Mouse (Mus musculus) heart, embryonic 15.5 days (tissue): ENCODE results near the gene Tnnt3. TPM values are rescaled to one million over a fixed set of nuclear protein-coding genes. Genes with fewer than 3 reads are reported as not detected.

Source experiments
- ATAC-seq: fragments of 200-750 bp; cut with Nextera tagmentation; replicated peaks from 2 replicates; pipeline ENCODE4 v1.8.0; 2017; ENCODE audit warnings: low read depth, moderate TSS enrichment; ENCODE audit not compliant: insufficient number of reproducible peaks, insufficient read depth, low FRiP score
- H3K27ac ChIP-seq: fragments of 300-500 bp; sonication (generic); 2 replicates; pipeline ENCODE4 v1.5.1; 2015; ENCODE audit warnings: mild to moderate bottlenecking, inconsistent platforms
- H3K27me3 ChIP-seq: fragments of 300-500 bp; sonication (generic); 2 replicates; pipeline ENCODE4 v1.6.1; 2015; ENCODE audit warnings: inconsistent platforms
- H3K36me3 ChIP-seq: fragments of 300-500 bp; sonication (generic); 2 replicates; pipeline ENCODE4 v1.6.1; 2015; ENCODE audit warnings: mild to moderate bottlenecking, inconsistent platforms
- H3K4me1 ChIP-seq: fragments of 300-500 bp; sonication (generic); replicated peaks from 2 replicates; pipeline ENCODE4 v1.6.1; 2015; ENCODE audit warnings: inconsistent platforms
- H3K4me2 ChIP-seq: fragments of 300-500 bp; sonication (generic); 2 replicates; pipeline ENCODE4 v1.6.1; 2015; ENCODE audit warnings: inconsistent platforms, mild to moderate bottlenecking, moderate library complexity
- H3K4me3 ChIP-seq: fragments of 300-500 bp; sonication (generic); 2 replicates; pipeline ENCODE4 v1.5.1; 2015; ENCODE audit warnings: mild to moderate bottlenecking, inconsistent platforms
- H3K9ac ChIP-seq: fragments of 300-500 bp; sonication (generic); 2 replicates; pipeline ENCODE4 v1.6.1; 2015; ENCODE audit warnings: mild to moderate bottlenecking, inconsistent platforms
- H3K9me3 ChIP-seq: fragments of 300-500 bp; sonication (generic); replicated peaks from 2 replicates; pipeline ENCODE4 v1.6.1; 2016; ENCODE audit warnings: inconsistent platforms
- WGBS: fragments of 180-500 bp; shearing (Covaris S2); methylation state at CpG from one replicate; pipeline ENCODE4 v1.1.7; 2015; ENCODE audit warnings: mixed read lengths; 5-methylcytosine and 5-hydroxymethylcytosine counted together
- polyA plus RNA-seq: library from polyadenylated mRNA; unstranded; fragments of >200 nt; fragmentation: Nextera tagmentation; extraction: Ambion mirVana; gene quantifications from 2 replicates; pipeline ENCODE4 v1.2.1, GENCODE M21; 2015

Gene Tnnt3
- polyA plus RNA-seq, 1 experiment from 2014 or later: 4.8 TPM

DNA sequence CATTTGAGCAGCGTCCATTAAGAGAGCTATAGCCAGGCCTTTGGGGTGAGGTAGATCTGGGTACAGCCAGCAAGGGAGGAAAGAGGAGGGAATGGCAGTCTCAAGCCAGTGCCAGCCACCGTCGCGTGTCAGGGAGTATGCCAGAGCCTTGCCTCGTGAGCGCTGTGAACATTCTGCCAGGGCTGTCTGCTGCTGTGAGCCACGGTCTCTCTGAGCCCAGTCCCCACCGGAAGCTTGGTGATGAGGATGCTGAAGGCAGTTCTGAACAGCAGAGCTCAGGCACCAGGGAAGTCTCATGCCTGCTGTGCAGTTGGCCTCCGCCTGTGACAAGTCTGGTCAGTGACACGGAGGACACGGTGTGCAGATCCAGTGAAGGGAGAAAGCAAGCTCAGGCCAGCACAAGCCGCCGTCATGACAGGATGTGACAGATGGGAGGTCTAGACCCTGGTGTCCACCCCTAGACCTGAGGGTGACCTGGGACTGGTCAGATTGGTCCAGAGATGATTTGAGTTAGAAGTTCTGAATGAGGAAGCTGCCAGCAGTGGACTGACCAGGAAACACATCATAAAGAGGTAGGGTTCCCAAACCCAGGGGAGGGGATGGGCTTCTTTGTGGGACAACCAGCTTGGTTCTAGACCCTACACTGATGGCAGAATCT, 21.7 kb upstream of the Tnnt3 start:
- WGBS: 79% methylated on average over 13 of the region's 13 CpGs

DNA sequence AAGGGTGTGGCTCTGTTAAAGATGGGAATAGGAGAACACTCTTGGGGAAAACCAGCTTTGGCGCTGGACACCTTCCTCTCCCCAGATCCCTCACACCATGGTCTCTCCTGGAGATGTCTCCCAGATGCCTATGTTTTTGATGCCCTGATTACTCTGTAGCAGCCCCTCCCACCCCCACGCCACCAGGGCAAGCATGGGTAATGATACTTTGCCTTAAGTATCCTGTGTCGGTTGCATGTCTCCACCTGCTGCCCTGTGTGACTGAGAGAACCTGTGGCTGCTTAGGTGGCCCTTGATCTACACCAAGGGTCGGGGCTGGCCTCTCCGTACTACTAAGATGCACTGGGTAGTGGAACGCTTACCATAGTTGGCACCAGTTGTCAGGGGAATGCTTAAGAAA, 20.6 kb upstream of the Tnnt3 start:
- Histone ChIP-seq H3K4me3 (no peak overlapping the region), H3K27ac (peak overlapping the region; percentile 96; the same call in 1 of the 2 replicates), H3K9me3 (no peaks in the 10 kb centered on the region), H3K4me1 (peaks cover 80% of the 10 kb centered on the region), H3K9ac (no peak overlapping the region), H3K36me3 (no peaks in the 10 kb centered on the region), H3K27me3 (no peaks in the 10 kb centered on the region), H3K4me2 (peak overlapping the region; percentile 45)
- WGBS: 85% methylated on average over 6 of the region's 6 CpGs
- no peak for ATAC-seq

More for the DNA sequence above, 21.7 kb upstream of the Tnnt3 start:
- Histone ChIP-seq H3K9me3 (no peaks in the 10 kb centered on the region), H3K36me3 (no peaks in the 10 kb centered on the region), H3K4me3 (peak overlapping the region; percentile 17), H3K4me1 (peaks cover 80% of the 10 kb centered on the region), H3K27me3 (no peaks in the 10 kb centered on the region), H3K4me2 (peak overlapping the region; percentile 45), H3K9ac (peak overlapping the region; percentile 46; the same call in 1 of the 2 replicates), H3K27ac (peak overlapping the region; percentile 96)
- ATAC-seq: no peak

DNA sequence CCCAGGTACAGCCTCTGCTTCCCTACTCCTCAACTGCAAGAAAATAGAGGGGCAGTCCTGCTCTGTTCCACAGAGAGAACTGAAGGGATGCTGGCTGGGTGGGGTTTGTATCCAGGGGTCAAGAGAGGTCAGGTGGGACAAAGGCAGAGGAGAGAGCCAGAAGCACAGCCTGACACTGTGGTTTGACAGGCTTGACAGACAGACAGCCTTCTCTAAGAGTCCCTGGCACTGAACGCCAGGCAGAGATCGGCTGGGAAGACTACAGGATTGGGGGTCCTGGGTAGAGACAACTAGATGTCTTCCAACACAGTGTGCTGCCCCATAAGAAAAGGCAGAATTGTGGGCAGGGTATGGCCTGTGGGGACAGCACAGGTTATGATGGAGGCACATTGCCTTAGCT, 20.1 kb upstream of the Tnnt3 start:
- no peak for ATAC-seq
- Histone ChIP-seq H3K4me1 (peaks cover 83% of the 10 kb centered on the region), H3K4me2 (peak overlapping the region; percentile 45), H3K9me3 (no peaks in the 10 kb centered on the region), H3K9ac (no peak overlapping the region), H3K27ac (peak overlapping the region; percentile 96), H3K36me3 (no peaks in the 10 kb centered on the region), H3K27me3 (no peaks in the 10 kb centered on the region), H3K4me3 (no peak overlapping the region)
- 78% methylated on average over 2 of the region's 2 CpGs for WGBS

DNA sequence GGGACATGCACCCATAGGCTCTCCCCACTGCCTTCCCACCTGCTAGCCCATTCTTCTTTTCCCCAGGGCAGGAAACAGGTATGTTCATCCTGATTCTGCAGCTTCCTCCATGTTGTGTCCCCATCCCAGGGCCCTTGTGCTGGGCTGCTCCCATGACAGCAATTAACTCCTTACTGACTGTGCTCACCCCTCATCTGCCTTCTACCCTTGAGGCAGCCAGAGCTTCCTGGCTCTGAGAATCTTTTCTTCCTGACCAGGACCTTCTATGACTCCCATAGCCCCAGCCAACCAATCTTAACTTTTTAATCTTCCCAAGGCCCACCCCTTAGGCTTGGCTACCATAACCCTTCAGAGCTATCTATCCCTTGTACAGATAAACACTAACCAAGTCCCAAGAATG, 19.3 kb upstream of the Tnnt3 start:
- Histone ChIP-seq H3K4me1 (peaks cover 91% of the 10 kb centered on the region), H3K4me3 (no peak overlapping the region), H3K36me3 (no peaks in the 10 kb centered on the region), H3K27ac (peak overlapping the region; percentile 96), H3K9ac (no peak overlapping the region), H3K4me2 (peak overlapping the region; percentile 45; the same call in 1 of the 2 replicates), H3K9me3 (no peaks in the 10 kb centered on the region), H3K27me3 (no peaks in the 10 kb centered on the region)
- ATAC-seq: no peak

DNA sequence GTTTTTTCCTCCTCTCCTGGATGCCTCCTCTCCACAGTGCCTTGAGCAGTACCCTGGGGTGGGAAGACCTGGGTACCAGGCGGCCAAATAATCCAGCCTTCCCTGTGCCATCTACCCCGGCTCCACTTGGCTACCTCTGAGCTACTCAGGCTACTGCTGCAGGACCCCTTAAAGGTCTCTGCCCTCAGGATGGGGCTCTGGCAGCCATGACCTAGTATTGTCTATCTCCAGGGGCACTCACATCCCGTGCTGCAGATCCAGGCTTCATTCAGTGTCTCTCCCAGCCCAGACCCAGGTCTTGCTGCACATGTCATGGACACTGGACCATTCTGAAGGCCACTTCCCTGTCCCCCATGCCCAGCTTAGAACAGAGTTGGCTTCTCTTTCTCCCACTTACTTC, 18.8 kb upstream of the Tnnt3 start:
- Histone ChIP-seq H3K9me3 (no peaks in the 10 kb centered on the region), H3K4me3 (no peak overlapping the region), H3K36me3 (no peaks in the 10 kb centered on the region), H3K9ac (no peak overlapping the region), H3K4me1 (peaks cover 93% of the 10 kb centered on the region), H3K4me2 (no peak overlapping the region), H3K27me3 (no peaks in the 10 kb centered on the region), H3K27ac (peak overlapping the region; percentile 96)
- ATAC-seq: no peak
- 94% methylated on average over 3 of the region's 3 CpGs for WGBS

DNA sequence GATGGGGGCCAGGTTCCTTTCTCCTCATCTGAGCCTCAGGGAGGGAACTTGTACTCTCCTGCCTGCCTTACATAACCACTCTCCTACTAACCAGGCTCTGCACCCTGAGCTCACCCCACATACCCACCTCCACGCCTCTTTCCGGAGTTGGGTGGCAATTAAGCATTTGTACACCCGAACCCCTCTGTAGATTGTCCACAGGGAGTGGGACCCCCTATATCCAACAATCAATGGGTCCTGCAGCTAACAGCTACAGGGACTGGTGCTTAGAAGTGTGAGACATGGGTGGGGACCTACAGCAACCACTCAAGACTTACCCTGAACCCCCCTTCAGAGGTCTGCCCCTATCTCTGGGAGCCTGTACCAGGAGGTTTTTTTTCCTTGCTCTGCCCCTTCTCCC, 18.0 kb upstream of the Tnnt3 start:
- Histone ChIP-seq H3K4me1 (peaks cover 90% of the 10 kb centered on the region), H3K4me3 (no peak overlapping the region), H3K27me3 (no peaks in the 10 kb centered on the region), H3K27ac (peak overlapping the region; percentile 96), H3K9me3 (no peaks in the 10 kb centered on the region), H3K9ac (peak overlapping the region; percentile 60), H3K4me2 (peak overlapping the region; percentile 57; the same call in 1 of the 2 replicates), H3K36me3 (peaks cover 3% of the 10 kb centered on the region; the same call in 1 of the 2 replicates)
- WGBS: 91% methylated on average over 3 of the region's 3 CpGs
- ATAC-seq: no peak

DNA sequence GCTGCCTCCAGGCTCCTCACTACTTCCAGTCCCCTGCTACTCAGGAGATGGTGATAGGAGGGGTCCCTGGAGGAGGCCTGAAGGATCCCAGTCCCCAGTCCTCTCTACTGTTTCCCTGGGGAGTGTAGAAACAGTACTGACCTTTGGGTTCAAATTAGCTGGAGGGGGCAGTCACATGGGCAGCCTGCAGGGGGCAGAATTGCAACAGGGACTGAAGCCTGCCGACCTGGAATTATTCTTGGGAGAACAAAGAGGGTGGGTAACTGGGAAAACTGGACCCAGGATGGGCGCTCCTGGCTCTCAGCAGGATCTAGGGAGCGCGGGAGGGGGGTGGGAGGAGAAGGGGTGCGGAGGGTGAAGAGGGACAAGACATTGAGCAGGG, 17.5 kb upstream of the Tnnt3 start:
- Histone ChIP-seq H3K4me1 (peaks cover 88% of the 10 kb centered on the region), H3K27me3 (no peaks in the 10 kb centered on the region)
- whole genome bisulfite sequencing: 12% methylated on average over 5 of the region's 5 CpGs

DNA sequence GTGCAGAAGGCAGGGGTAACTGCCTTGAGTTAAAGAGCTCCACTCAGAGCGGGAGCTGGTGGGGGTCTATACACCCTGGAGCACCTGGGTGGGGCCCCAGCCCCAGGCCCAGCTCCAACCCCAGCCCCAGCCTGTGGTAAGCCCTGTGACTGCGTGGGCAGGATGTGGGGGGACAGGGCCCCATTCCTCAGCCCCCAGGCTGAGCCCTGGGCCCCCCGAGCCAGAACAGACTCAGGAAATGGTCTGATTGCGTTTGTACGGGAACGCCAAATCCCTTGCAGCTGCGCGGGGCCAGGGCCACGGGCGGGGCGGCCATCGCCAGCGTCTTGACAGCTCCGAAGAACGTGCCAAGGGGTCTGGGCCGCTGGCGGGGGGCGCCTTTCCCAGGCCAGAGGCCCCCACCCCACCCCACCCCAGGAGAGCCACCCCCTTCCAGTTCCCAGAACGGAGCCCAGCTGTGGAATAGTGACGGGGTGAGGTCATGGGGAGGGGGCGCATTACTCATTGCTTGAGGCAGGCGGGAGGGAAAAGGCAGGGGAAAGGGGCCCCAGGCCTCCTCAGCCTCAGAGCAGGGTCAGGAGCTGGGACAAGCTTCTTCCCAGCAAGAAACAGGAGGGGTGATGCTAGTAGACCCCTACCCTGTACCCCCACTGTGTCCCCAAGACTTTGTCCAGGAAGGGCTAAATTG, 16.9 kb upstream of the Tnnt3 start:
- peaks cover 88% of the 10 kb centered on the region for H3K4me1 ChIP-seq
- H3K9me3 ChIP-seq: no peaks in the 10 kb centered on the region
- H3K27ac ChIP-seq: peak overlapping the region; percentile 96
- peak overlapping the region; percentile 60 for H3K9ac ChIP-seq
- H3K27me3 ChIP-seq: no peaks in the 10 kb centered on the region
- peak; percentile 80 for ATAC-seq
- H3K4me2 ChIP-seq: peak overlapping the region; percentile 57
- H3K4me3 ChIP-seq: peak overlapping the region; percentile 25
- peaks cover 6% of the 10 kb centered on the region; the same call in 1 of the 2 replicates for H3K36me3 ChIP-seq
- 2% methylated on average over 22 of the region's 22 CpGs for WGBS

More for the DNA sequence above, 17.5 kb upstream of the Tnnt3 start:
- Histone ChIP-seq H3K4me2 (peak overlapping the region; percentile 57), H3K36me3 (peaks cover 6% of the 10 kb centered on the region; the same call in 1 of the 2 replicates), H3K4me3 (peak overlapping the region; percentile 25), H3K9me3 (no peaks in the 10 kb centered on the region), H3K9ac (peak overlapping the region; percentile 60), H3K27ac (peak overlapping the region; percentile 96)
- no peak for ATAC-seq

DNA sequence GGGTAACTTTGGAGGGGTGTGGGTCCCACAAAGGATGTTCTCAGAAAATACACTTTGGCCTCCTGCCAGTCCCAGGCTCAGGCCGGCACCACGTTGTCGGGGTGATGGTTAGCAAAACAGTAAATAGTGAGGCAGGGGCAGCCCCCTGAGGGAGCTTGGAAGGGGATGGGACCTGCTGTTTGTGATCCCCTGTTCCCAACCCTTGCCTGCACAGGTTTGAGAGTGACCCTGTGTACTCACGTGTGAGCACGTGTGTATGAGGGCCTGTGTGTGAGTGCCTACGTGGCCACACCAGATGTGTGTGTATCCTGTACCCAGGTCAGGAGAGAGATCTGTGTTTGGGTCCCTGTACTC, 16.4 kb upstream of the Tnnt3 start:
- Histone ChIP-seq H3K4me3 (0 out of 2 replicates have a peak overlapping the region, but pooled peaks have one; percentile 25), H3K36me3 (peaks cover 6% of the 10 kb centered on the region; the same call in 1 of the 2 replicates), H3K4me2 (peak overlapping the region; percentile 57), H3K9me3 (no peaks in the 10 kb centered on the region), H3K27ac (peak overlapping the region; percentile 96), H3K9ac (peak overlapping the region; percentile 60), H3K27me3 (no peaks in the 10 kb centered on the region), H3K4me1 (peaks cover 88% of the 10 kb centered on the region)
- WGBS: 5% methylated on average over 6 of the region's 6 CpGs
- peak; percentile 6 for ATAC-seq

DNA sequence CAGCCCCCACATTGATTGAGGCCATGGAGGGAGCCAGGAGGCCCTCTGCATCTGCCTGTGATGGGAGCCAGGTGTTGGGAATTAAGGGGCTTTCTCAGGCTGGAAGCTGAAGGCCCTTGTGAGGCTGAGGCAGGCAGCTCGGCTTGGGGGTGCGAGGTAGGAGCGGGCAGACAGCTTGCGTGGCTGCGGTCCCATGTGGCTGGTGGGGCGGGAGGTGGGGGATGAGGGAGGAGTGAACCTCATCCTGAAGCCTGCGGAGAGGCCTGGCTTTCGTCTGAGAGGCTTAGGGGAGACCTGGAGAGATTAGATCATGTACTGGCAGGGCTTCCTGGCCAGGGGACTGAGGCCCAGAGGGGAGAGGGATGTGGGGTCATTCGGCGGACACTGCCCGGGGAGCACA, 15.5 kb upstream of the Tnnt3 start:
- WGBS: 10% methylated on average over 11 of the region's 11 CpGs

DNA sequence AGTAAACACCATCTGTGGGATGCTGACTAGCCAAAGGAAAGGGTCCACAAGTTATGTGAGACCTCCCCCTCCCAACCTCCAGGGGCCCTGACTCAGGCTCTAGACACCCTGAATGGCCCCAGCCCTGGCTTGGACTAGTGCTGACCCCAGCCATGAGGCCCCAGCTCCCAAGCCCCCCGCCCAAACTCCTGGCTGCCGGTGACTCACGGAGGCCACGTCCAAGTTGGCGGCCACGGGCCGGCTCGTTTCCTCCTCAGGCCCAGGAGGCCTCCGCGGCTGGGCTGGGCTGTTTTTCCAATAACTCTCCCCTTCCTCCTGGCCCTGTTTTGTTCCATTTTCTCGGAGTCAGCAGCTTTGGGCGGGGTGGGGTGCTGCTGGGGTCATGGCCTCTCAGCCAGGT, 13.9 kb upstream of the Tnnt3 start:
- no peak for ATAC-seq
- H3K27me3 ChIP-seq: no peaks in the 10 kb centered on the region
- H3K4me3 ChIP-seq: no peak overlapping the region
- no peaks in the 10 kb centered on the region for H3K9me3 ChIP-seq
- H3K36me3 ChIP-seq: peaks cover 6% of the 10 kb centered on the region; the same call in 1 of the 2 replicates
- H3K9ac ChIP-seq: 0 out of 2 replicates have a peak overlapping the region, but pooled peaks have one; percentile 12
- H3K4me2 ChIP-seq: no peak overlapping the region
- peak overlapping the region; percentile 96 for H3K27ac ChIP-seq
- 81% methylated on average over 12 of the region's 12 CpGs for WGBS
- peaks cover 83% of the 10 kb centered on the region for H3K4me1 ChIP-seq

More for the DNA sequence above, 15.5 kb upstream of the Tnnt3 start:
- Histone ChIP-seq H3K36me3 (peaks cover 6% of the 10 kb centered on the region; the same call in 1 of the 2 replicates), H3K9me3 (no peaks in the 10 kb centered on the region), H3K4me2 (no peak overlapping the region; the same call in 1 of the 2 replicates), H3K27ac (peak overlapping the region; percentile 96), H3K9ac (peak overlapping the region; percentile 60; the same call in 1 of the 2 replicates), H3K4me1 (peaks cover 90% of the 10 kb centered on the region), H3K27me3 (no peaks in the 10 kb centered on the region), H3K4me3 (no peak overlapping the region)
- ATAC-seq: peak; percentile 39
